Mouse (Mus musculus): Measurements from ENCODE around the gene Ccdc88b. TPM values are rescaled to one million over a fixed set of nuclear protein-coding genes. Genes with fewer than 3 reads are reported as not detected.

Gene Ccdc88b
- total RNA-seq, 2 experiments from 2014 or later, result 13.8 to 16.1 TPM

DNA sequence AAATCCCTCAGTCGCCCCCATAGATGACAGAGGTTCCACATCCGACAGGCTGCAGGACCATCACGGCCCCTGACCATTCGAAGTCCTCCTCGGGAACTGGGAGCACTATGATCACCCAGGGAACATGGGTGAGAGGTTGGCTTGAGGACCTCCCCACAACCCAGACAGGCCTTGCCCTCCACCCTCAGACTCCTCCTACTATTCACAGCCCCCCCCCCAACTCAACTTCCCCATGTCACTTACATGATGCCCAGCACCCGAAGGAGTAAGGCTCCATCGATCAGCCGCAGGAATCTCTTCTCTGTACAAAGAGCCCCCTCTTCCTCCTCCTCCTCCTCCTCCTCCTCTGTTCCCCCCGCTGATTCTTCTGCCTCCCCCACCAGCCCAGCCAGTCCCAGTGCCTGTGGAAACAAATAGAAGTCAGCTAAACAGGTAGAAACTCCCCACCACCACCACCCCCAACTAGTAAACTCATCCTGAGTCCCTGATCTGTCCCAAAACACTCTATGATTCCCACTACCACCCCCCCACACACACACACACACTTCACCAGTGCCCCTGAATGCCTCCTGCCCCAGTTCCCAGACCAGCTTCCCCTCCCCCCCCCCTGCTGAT, 513 bp downstream of the Ccdc88b start:
- DNase-seq (ENCODE audit: low spot score in 2 of 2), result no peak

DNA sequence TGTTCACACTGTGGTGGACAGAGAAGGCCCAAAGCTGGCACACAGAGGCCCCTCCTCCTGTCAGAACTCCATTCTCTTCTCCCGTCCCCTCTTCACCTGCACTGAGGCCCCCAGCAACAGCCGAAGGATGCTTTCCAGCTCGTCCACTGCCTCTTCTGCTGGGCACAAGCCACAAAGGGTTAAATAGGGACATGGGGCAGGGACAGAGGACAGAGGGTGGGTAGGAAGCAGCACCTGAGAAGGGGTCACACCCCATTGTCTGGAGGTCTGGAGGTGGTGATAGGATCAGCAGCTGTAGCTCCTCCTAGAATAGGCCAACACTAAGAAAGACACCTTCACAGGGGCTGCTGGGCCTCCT, 1.0 kb downstream of the Ccdc88b start:
- DNase-seq (ENCODE audit: low spot score in 2 of 2), result no peak

DNA sequence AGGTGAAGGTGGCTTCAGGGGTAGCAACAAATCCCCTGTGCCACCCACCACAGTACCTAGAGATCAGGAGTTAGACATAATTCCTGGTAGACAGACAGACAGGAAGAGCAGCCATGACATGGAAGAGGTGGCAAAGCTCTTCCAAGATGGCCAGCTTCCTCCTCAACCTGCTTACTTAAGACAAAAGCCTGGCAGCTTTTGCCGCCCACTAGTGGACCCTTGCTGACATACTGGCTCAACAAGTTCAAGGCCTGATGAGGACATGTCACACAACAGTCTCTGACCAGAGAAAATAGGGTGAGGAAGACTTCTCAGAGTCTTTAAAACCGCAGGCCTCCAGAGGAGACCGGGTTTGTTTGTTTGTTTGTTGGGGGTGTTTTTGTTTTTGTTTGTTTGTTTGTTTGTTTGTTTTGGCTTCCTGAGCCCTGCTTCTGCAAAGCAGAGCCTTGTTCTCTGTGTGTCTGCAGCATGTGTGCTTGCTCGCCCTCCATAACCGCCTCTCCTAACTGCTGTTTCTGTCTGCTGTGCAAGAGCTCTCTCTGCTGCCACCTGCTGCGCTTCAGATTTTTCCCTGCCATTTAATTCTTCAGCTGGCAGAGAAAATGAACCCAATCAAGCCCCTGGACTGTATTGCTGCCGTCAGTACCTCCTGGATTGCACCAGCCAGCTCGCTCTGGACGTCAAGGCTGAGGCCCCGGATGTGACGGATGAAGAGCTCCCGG, 1.6 kb downstream of the Ccdc88b start:
- DNase-seq (ENCODE audit: low spot score in 2 of 2), result peak; percentile 62 to 80

DNA sequence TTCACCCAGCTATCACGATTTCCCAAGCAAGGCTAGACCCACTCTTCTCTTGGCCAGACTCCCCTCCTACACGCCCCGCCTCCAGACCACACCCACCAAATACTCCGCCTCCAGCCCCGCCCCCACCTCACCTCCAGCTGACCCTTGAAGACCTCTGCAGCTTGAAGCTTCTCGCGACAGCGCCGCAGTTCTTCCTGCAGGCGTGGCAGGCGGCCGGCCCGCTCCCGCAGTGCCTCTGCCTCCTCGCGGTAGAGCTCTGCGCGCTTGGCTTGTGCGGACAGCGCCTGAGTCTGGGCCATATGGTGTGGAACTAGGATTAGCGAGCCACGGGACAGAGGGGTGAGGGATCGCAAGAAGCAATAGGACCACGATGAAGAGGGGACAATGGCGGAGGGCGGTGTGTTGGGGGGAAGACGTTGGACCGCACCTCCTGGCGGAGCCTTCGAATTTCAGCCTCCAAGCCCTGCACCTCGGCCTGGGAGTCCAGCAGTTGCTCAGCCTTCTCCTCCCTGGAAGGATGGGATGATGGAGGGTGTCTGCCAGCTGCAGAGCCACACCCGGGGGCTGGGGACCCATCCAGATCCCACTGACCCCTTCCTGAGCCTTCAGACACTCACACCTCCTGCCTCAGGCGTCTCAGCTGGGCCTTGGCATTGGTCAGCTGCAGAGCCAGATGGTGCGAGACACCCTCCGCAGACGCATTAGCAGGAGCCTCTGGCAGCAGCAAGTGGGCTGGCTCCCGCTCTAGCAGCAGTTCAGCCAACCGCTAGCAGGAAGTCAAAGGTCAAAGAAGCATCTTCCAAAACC, 2.6 kb downstream of the Ccdc88b start:
- no peak for DNase-seq (ENCODE audit: low spot score in 2 of 2)

DNA sequence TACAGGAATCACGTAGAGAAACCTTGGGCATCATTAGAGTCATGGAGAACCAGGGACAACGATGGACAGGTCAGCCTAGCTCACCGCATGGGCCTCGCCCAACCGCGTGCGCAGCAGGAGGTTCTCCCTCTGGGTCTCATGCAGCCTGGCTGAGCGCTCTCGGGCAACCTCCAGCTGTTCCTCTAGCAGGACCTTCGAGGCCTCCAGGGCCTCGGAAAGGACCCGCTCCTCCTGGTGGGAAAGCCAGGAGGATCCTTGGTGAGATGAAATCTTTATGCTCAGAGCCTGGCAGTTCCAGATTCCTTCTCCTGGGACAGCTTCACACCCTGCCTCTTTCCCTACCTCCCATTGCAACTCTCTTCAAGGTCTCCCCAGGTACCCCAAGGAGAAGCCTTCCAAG, 3.4 kb downstream of the Ccdc88b start:
- no peak for DNase-seq (ENCODE audit: low spot score in 2 of 2)

DNA sequence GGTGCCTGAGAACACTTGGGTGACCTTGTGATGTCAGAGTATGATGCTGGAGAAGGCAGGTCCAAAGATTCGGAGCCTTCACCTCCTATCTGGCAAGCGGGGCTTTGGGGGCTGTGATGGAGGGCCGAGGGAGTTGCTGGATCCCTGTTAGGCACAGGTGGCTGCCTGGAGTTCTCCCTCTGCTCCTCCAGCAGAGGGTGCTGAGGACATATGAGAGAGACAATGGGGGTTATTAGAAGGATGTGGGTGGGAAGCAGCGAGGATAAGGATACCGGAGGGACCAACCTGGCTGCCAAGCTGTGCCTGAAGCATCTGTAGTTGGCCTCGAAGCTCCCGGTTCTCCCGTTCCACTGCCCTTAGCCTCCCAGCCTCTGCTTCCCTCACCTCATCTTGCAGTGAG, 4.1 kb downstream of the Ccdc88b start:
- DNase-seq (ENCODE audit: low spot score in 2 of 2), result no peak

DNA sequence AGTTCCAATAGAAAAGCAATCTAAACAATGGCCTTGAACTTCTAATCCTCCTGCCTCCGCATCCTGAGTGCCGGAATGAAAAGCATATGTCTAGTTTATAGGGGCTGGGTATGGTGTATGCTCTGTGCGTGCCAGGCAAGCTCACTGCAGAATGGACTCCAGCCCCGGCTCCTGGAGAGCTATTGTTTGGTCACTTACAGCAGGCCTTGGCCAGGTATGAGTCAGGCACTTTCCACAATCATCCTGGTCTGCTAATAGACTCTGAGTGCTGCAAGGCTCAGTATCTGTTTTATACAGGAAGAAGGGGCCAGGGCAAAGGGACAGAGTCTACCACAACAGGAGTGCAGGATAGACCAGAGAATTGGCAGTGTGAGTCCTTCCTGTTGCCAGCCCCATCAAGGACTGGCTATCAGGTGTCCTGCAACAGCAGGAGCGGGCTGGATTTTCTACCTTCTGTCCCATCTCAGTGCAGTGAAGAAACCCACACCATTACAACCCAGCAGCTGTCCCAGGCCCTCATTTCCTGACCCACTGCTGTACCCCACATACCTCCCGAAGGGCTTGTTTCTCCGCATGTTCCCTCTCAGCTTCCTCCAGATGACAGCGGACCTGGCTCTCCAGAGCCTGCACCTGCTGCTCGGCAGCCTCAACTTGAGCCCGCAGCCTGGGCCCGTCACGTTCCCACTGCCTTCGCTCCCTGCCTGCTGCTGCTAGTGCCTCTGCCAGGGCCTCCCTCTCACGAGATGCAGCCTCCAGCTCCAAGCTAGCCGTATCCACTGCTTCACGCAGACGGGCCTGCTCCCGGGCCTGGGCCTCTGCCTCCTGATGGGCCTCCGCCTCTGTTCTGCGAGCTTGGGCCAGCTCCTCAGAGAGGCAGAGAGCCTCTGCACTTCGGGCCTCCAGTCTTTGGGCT, 5.4 kb downstream of the Ccdc88b start:
- no peak for DNase-seq (ENCODE audit: low spot score in 2 of 2)

DNA sequence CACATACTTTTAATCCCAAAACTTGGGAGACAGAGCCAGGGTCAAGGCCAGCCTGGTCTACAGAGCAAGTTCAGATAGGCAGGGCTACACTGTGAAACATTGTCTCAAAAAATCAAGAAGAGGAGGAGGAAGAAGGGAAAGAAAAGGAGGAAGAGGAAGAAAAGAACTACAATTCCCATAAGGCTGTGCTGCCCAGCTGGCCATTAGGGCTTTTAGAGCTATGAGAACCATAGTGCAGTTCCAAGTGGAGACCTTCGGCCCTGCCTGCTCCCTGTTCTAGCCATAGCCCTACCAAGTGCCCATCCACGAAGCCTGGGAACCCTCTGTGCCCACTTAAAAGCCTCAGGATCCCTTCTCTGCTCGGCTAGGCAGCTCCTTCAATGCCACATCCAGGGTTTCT, 6.5 kb downstream of the Ccdc88b start:
- DNase-seq (ENCODE audit: low spot score in 2 of 2), result no peak

DNA sequence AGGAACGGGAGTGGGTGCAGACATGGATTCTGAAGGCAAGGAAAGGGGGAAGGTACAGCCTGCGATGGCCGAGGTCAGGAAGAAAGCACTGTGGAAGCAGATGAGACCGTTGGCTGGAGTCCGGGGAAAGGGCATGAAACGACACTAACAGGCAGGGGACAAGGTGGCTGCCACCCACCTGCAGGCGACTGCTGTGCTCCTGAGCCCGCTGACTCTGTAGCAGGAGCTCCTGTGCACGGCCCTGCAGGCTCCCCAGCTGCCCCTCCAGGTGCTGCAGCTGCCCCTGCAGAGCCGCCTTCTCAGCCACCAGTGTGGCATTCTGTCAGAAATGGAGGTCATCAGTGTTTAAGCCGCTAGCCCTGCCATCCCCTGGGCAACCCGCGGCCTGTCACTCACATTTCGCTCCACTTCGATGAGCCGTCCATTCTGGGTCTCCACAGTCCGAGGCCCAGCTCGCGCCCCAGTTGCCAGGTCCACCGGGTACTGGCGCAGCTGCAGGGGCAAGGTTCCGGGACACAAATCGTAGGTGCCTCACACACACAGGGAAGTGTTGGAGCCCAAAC, 8.4 kb downstream of the Ccdc88b start:
- DNase-seq (ENCODE audit: low spot score in 2 of 2), result no peak

DNA sequence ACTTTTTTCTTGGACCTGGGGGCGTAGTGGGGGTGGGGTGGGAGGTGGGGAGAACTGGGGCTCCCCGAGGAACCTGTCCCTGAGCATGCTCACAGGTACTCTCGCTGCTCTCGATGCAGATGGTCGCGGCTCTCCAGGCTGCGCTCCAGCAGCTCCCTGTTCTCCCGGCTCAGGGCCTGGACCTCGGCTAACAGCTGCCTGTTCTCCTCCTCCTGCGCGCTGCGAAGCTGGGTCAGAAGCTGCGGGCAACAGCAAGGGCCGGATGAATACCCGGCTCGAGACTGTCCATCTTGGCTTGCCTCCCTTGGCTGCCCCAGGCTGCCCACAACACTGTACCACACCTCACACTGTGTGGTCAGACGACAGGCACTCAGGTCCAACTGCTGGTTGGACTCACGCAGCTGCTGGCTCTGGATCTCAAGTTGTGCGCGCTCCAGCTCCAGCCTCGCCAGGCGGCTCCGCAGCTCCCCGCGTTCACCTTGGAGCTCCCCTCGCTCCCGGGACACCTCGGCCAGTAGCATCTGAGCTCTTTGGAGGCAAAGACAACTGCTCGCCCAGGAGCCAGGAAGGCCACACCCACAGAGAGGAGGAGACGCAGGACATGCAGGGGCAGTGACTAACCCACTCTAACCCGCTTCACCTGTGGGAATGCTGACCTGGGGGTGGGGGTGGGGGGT, 10.0 kb downstream of the Ccdc88b start:
- no peak for DNase-seq (ENCODE audit: low spot score in 2 of 2)

DNA sequence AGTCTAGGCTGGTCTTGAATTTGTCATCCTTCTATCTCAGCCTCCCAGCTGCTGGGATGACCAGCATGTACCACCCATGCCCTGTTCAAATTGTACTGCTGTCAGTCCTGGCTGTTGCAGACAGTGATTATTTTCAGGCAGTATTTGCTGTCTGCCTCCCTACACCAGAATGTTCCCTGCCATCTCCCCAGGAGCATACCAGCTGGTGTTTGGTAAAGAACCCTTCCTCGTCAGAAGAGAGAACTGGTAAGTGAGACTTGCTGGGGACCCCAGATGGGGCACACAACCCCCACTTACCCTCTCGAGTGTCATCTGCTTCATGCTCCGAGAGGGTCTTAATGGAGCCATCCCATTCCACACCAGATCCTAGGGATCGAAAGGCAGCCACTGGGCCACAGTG, 12.0 kb downstream of the Ccdc88b start:
- DNase-seq (ENCODE audit: low spot score in 2 of 2), result peak in 1 of 2 experiments; percentile 67

DNA sequence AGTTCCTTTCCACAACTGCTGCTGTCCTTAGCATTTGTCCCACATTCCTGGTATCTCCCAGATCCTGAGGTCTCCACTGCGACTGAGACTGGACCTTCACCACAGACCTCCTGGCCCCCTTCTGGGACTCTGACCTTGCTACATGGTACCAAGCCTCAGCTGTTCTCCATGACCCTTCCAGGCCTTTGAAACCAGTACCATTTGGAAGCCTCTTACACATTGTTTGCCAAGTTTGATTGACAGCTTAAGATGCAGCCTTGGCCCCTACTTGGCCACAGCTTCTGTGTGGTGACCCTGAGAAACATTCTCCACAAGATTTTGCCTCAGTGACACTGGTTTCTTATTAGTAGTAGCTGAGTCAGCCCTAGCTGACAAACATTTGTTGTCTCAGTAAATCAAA, 15.7 kb downstream of the Ccdc88b start:
- no peak for DNase-seq (ENCODE audit: low spot score in 2 of 2)

DNA sequence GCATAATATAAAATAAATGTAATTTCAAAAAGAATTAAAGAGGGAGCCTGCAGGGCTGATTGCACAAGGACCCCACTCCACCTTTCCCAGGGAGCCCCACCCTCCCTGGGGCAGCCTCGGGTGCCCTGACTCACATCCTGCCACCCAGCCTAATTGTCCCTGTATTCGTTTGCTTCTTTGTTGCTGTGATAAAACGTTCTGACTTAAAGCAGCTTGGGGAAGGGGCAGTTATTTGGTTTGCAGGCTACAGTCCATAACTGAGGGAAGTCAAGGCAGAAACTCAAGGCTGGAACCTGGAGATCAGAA, 16.8 kb downstream of the Ccdc88b start:
- no peak for DNase-seq (ENCODE audit: low spot score in 2 of 2)

DNA sequence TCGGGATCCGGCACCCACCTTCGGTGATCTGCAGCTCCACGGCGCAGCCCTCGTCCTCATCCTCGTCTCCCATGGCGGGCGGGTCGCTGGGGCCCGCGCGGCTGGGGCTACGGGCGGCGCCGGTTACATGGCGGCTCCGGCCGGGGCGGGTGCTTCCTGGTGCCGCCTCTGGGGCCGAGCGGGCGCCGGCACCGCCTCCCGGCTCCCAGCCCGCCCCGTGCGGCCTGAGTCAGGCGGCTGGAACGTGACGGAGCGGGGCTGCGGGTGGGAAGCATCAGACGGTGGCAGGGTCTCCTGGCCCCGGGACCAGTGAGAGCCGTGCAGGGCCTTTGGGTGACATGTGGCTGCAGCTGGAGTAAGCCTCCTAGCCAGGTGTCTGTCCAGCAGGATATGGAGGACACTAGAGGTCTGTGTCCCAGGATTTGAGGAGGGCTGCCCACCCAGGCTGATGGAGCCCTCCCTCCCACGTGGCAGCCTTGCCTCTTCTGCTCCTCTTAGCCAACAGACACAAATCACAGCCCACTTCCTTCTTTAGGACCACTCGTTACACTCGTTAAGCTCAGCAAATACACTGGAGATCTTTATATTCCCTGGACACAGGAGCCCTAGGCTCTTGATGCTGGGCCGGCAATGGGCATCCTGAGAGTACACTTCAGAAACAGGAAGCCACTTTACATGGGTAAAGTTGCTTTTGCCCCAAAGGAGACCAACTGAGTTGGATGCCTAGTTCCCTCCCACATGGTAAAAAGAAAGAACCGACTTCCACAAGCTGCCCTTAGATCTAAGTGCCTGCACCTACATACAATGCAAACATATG, 17.3 kb downstream of the Ccdc88b start, which contains the start of gene Rps6ka4:
Gene Rps6ka4, minus strand, starts transcription at position 162 of the 817 bp plus-strand sequence.
- DNase-seq (ENCODE audit: low spot score in 2 of 2), result peak; percentile 50 to 68

DNA sequence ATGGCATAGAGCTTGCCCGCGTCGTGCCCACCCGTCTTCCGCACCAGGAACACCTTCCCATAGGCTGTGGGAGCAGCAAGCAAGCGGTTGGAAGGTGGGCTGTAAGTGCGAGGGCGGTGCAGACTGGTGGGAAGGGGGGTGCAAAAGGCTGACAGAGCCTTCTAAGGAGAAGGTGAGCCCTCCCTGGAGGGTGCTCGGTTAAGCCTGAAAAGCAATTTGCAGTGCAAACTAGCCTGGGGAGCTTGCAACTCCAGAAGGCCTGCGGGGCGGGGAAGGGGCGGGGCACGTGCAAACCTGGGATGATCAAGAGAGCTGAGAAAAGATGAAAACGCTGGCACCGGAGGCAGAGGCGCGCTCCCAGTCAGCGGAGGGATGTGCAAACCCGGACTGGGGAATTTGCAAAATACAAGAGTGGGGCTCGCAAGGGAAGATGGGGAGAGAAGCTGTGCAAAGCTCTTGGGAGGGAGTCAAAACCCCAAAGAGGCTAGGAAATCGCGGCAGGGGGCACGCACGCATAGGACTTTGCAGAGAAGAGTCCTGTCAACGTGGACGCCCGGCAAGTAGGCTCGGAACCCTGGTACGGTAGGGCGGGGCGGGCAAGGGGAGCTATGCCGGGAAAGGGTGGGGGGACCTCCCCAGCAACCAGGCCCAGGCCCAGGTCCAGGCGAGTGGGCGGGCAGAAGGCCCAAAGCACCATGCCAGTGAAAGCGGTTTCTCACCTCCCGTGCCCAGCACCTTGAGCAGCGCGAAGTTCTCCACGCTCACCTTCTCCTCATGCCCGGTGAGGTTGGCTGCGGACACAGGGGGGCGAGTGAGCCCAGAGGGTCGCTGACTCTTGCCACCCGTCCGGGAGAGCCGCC, 18.2 kb downstream of the Ccdc88b start:
- peak; percentile 44 to 70 for DNase-seq (ENCODE audit: low spot score in 2 of 2)

DNA sequence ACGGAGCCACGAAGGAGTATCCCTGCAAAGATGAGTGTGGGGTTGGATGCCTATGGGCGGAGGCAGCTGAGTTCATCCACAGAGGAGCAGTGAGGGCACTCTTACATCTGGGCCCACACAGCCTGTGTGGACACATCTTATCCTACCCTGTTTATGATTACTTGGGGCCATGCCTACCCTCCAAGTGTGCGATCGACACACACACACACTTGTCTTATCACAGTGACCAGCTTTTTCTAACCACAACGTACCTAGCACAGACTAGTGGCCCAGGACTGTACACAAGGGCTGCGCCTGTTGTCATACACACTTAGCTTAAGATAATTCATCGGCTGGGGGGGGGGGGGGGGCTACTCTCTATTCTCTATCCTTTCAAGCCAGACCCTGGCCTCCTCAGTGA, 25.6 kb downstream of the Ccdc88b start:
- no peak for DNase-seq (ENCODE audit: low spot score in 2 of 2)

DNA sequence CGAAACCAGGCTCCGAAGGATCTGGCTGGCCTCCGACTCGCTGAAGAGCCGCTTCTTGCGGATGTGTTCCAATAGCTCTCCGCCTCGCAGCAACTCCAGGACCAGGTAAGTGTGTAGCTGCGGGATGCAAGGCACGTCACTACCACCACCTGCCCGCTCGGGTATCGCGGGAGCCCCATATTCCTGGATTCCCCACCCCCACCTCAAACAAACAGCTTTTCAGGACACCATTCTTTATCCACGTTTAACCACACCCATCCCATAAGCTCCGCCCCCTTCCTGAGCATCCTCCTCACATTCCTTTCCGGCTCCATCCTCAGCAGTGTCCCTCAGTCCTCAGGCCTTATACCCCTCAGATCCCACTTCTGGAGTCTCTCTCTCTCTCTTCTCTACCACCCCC, 26.7 kb downstream of the Ccdc88b start:
- no peak for DNase-seq (ENCODE audit: low spot score in 2 of 2)

DNA sequence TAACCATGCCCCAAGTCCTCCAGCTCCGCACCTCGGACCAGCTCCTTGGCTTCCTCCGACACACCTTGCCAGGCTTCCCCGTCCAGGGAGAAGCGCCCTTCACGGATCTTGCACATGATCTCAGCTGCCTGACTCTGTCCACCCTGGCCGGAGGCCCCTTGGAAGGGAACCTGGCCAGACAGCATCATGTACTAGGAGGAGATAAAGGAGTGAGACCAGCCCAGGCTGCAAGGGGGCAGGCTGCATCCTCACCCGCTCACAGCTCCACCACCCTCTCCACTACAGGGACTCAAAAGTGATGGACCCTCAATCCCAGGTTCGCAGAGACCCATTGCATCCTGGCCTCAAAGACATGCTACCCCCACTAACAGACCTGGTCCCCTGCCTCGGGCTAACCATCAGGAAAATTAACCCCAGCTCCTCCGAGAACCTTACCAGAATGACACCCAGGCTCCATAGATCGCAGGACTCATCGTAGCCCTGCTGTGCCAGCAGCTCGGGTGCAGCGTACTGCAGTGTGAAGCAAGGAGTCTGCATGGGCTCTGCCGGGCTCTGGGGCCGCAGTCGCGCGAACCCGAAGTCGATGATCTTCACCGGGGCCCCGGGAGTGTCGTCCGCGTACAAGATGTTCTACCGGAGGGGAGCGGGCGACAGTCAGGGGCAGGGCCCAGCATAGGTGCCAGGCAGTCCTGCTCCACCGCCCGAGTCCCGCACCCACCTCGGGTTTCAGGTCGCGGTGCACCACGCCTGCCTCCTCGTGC, 27.3 kb downstream of the Ccdc88b start:
- no peak for DNase-seq (ENCODE audit: low spot score in 2 of 2)

Data from layer of hippocampus, adult 18-20 months (tissue).